Mouse (Mus musculus) stomach, embryonic 14.5 days (tissue): ENCODE data around the gene Chp2. TPM values are rescaled to one million over a fixed set of nuclear protein-coding genes. Genes with fewer than 3 reads are reported as not detected.
A peak's percentile ranks its signal among the peaks of the same experiment; 100 is the strongest.

Source experiments
- ATAC-seq: fragments of 200-750 bp; cut with Nextera tagmentation; 2 replicates; pipeline ENCODE4 v1.8.0; 2017; ENCODE audit warnings: low read depth, moderate TSS enrichment; ENCODE audit not compliant: insufficient number of reproducible peaks, insufficient read depth, low FRiP score
- H3K27ac ChIP-seq: fragments of 300-500 bp; sonication (generic); 2 replicates; pipeline ENCODE4 v1.5.1; 2014; ENCODE audit warnings: mild to moderate bottlenecking, low read length, moderate library complexity, mixed read lengths
- H3K27me3 ChIP-seq: fragments of 300-500 bp; sonication (generic); 2 replicates; pipeline ENCODE4 v1.6.1; 2014; ENCODE audit warnings: low read length, control low read depth, mixed read lengths; ENCODE audit not compliant: control insufficient read depth, insufficient read depth
- H3K36me3 ChIP-seq: fragments of 300-500 bp; sonication (generic); 2 replicates; pipeline ENCODE4 v1.6.1; 2014; ENCODE audit warnings: mild to moderate bottlenecking, control low read depth, low read length, moderate library complexity, mixed read lengths; ENCODE audit not compliant: control insufficient read depth, insufficient read depth
- H3K4me1 ChIP-seq: fragments of 300-500 bp; sonication (generic); 2 replicates; pipeline ENCODE4 v1.6.1; 2014; ENCODE audit warnings: low read length, control low read depth, mixed read lengths; ENCODE audit not compliant: control insufficient read depth, insufficient read depth
- H3K4me2 ChIP-seq: fragments of 300-500 bp; sonication (generic); replicated peaks from 2 replicates; pipeline ENCODE4 v1.6.1; 2014; ENCODE audit warnings: low read depth, low read length, control low read depth
- H3K4me3 ChIP-seq: fragments of 300-500 bp; sonication (generic); 2 replicates; pipeline ENCODE4 v1.5.1; 2014; ENCODE audit warnings: low read depth, low read length, control low read depth
- H3K9ac ChIP-seq: fragments of 300-500 bp; sonication (generic); replicated peaks from 2 replicates; pipeline ENCODE4 v1.6.1; 2014; ENCODE audit warnings: low read depth, mild to moderate bottlenecking, control low read depth, low read length, moderate library complexity, mixed read lengths
- H3K9me3 ChIP-seq: fragments of 300-500 bp; sonication (generic); 2 replicates; pipeline ENCODE4 v1.6.1; 2016; ENCODE audit warnings: low read depth, low read length, control low read depth; ENCODE audit not compliant: control insufficient read depth
- WGBS: fragments of 180-500 bp; shearing (Covaris S2); extraction: QIAGEN DNeasy Blood & Tissue Kit; methylation state at CpG from one replicate; pipeline ENCODE4 v1.1.7; 2014; 5-methylcytosine and 5-hydroxymethylcytosine counted together
- polyA plus RNA-seq: library from polyadenylated mRNA; unstranded; fragments of >200 nt; fragmentation: Nextera tagmentation; extraction: Ambion mirVana; gene quantifications from 2 replicates; pipeline ENCODE4 v1.2.1, GENCODE M21; 2014

Chp2 gene
- polyA plus RNA-seq, 1 experiment from 2014 or later, result not detected

- Histone ChIP-seq H3K9me3 (no peaks in the 10 kb centered on the region), H3K27ac (no peak overlapping the region), H3K27me3 (no peaks in the 10 kb centered on the region), H3K36me3 (no peaks in the 10 kb centered on the region), H3K9ac (no peak overlapping the region), H3K4me3 (no peak overlapping the region), H3K4me2 (no peak overlapping the region), H3K4me1 (no peaks in the 10 kb centered on the region)
- ATAC-seq, result no peak
- 50% methylated on average over 5 of the region's 5 CpGs for WGBS
These were observed 26.7 kb downstream of the Chp2 start for GRCm38 (mm10) chr7:122245976-122246375.

- no peaks in the 10 kb centered on the region for H3K4me1 ChIP-seq
- ATAC-seq, result no peak
- H3K36me3 ChIP-seq, result no peaks in the 10 kb centered on the region
- H3K4me2 ChIP-seq, result no peak overlapping the region
- WGBS, result 74% methylated on average over 10 of the region's 10 CpGs
- H3K9ac ChIP-seq, result no peak overlapping the region
- H3K27me3 ChIP-seq, result no peaks in the 10 kb centered on the region
- no peak overlapping the region for H3K27ac ChIP-seq
- H3K9me3 ChIP-seq, result no peaks in the 10 kb centered on the region
- no peak overlapping the region for H3K4me3 ChIP-seq
These were observed 28.1 kb downstream of the Chp2 start for GRCm38 (mm10) chr7:122247254-122247864.

- no peak overlapping the region for H3K4me3 ChIP-seq
- H3K9me3 ChIP-seq, result no peaks in the 10 kb centered on the region
- ATAC-seq, result no peak
- H3K36me3 ChIP-seq, result no peaks in the 10 kb centered on the region
- H3K4me2 ChIP-seq, result no peak overlapping the region
- no peak overlapping the region for H3K9ac ChIP-seq
- no peak overlapping the region for H3K27ac ChIP-seq
- WGBS, result 83% methylated on average over 9 of the region's 9 CpGs
- no peaks in the 10 kb centered on the region for H3K4me1 ChIP-seq
- no peaks in the 10 kb centered on the region for H3K27me3 ChIP-seq
These were observed 30.1 kb downstream of the Chp2 start for GRCm38 (mm10) chr7:122249321-122249821.

- no peak overlapping the region for H3K4me2 ChIP-seq
- ATAC-seq, result peak; percentile 62; the same call in 1 of the 2 replicates
- no peaks in the 10 kb centered on the region for H3K36me3 ChIP-seq
- H3K27ac ChIP-seq, result no peak overlapping the region
- H3K9me3 ChIP-seq, result no peaks in the 10 kb centered on the region
- no peaks in the 10 kb centered on the region for H3K27me3 ChIP-seq
- H3K4me3 ChIP-seq, result no peak overlapping the region
- WGBS, result 29% methylated on average over 21 of the region's 21 CpGs
- H3K4me1 ChIP-seq, result no peaks in the 10 kb centered on the region
- no peak overlapping the region for H3K9ac ChIP-seq
These were observed 32.1 kb downstream of the Chp2 start for GRCm38 (mm10) chr7:122251197-122252011.

- no peak overlapping the region for H3K4me2 ChIP-seq
- no peaks in the 10 kb centered on the region for H3K4me1 ChIP-seq
- H3K36me3 ChIP-seq, result no peaks in the 10 kb centered on the region
- H3K9me3 ChIP-seq, result no peaks in the 10 kb centered on the region
- no peaks in the 10 kb centered on the region for H3K27me3 ChIP-seq
- no peak overlapping the region for H3K27ac ChIP-seq
- 75% methylated on average over 7 of the region's 7 CpGs for WGBS
- H3K9ac ChIP-seq, result no peak overlapping the region
- no peak overlapping the region for H3K4me3 ChIP-seq
- ATAC-seq, result no peak
These were observed 37.4 kb downstream of the Chp2 start for GRCm38 (mm10) chr7:122256722-122257121.

GRCm38 (mm10) chr7:122258521-122258920 is 39.2 kb downstream of the Chp2 start:
- Histone ChIP-seq H3K4me3 (no peak overlapping the region), H3K27me3 (no peaks in the 10 kb centered on the region), H3K4me2 (no peak overlapping the region), H3K9ac (no peak overlapping the region), H3K4me1 (no peaks in the 10 kb centered on the region), H3K36me3 (no peaks in the 10 kb centered on the region), H3K9me3 (no peaks in the 10 kb centered on the region), H3K27ac (no peak overlapping the region)
- no peak for ATAC-seq
- WGBS, result 85% methylated on average over 4 of the region's 4 CpGs

- WGBS, result 78% methylated on average over 5 of the region's 5 CpGs
- Histone ChIP-seq H3K4me1 (no peaks in the 10 kb centered on the region), H3K9me3 (no peaks in the 10 kb centered on the region)
These were observed 40.8 kb downstream of the Chp2 start for GRCm38 (mm10) chr7:122260055-122260602.

GRCm38 (mm10) chr7:122268983-122269486 is 49.7 kb downstream of the Chp2 start:
- no peak for ATAC-seq
- no peak overlapping the region for H3K4me2 ChIP-seq
- H3K27me3 ChIP-seq, result no peaks in the 10 kb centered on the region
- H3K36me3 ChIP-seq, result no peaks in the 10 kb centered on the region
- no peak overlapping the region for H3K4me3 ChIP-seq
- 53% methylated on average over 4 of the region's 4 CpGs for WGBS
- H3K27ac ChIP-seq, result no peak overlapping the region
- H3K9ac ChIP-seq, result no peak overlapping the region
- no peaks in the 10 kb centered on the region for H3K4me1 ChIP-seq
- H3K9me3 ChIP-seq, result no peaks in the 10 kb centered on the region

More at GRCm38 (mm10) chr7:122260055-122260602, 40.8 kb downstream of the Chp2 start:
- Histone ChIP-seq H3K36me3 (no peaks in the 10 kb centered on the region), H3K4me2 (no peak overlapping the region), H3K27ac (no peak overlapping the region), H3K9ac (no peak overlapping the region), H3K27me3 (no peaks in the 10 kb centered on the region), H3K4me3 (no peak overlapping the region)
- ATAC-seq, result no peak
